ENCODE assay signal across 21 mouse cellular contexts in genomic region chr3:32401591-32401990, GRCm38 (mm10). TPM values are rescaled to one million over a fixed set of nuclear protein-coding genes. Genes with fewer than 3 reads are reported as not detected.
DNase-seq lines count a peak whose midpoint lies in the region; ATAC-seq and TF ChIP-seq lines count a peak whose summit lies in the region.
"Had no signal": no experiment of that assay in that cellular context is flagged by ENCODE, and none has a peak within 500 bp of the region (broad histone marks: within the 10 kb centered on the region; RNA-seq: fewer than 3 reads in every experiment).

No protein-coding gene starts in this region.

- no peak for TF ChIP-seq CTCF in kidney, adult 2 months (conservative IDR thresholded peaks at IDR 0.05; ENCODE audit: insufficient read depth, insufficient read length, low read depth, low read length)

- no peak overlapping the region for H3K27ac ChIP-seq in heart, embryonic 11.5 days (ENCODE audit: low read depth, low read length)
- no peak overlapping the region for H3K27ac ChIP-seq in kidney, adult 2 months (ENCODE audit: insufficient read depth, low read depth, low read length)
- H3K27ac ChIP-seq: embryonic facial prominence, embryonic 10.5 days; forebrain, embryonic 13.5 days; heart, adult 2 months; heart, embryonic 15.5 days; hindbrain, embryonic 10.5 days; hindbrain, embryonic 14.5 days had no signal

- 73% methylated on average over 3 of the region's 3 CpGs for WGBS in heart, embryonic 11.5 days (ENCODE audit: insufficient replicate concordance)
- WGBS in kidney, adult 2 months: 58% methylated on average over 3 of the region's 3 CpGs

- H3K27me3 ChIP-seq in heart, embryonic 11.5 days (ENCODE audit: control insufficient read depth, insufficient read depth, low read length): no peaks in the 10 kb centered on the region
- no peaks in the 10 kb centered on the region for H3K27me3 ChIP-seq in kidney, adult 2 months (replicated peaks; ENCODE audit: control insufficient read depth, insufficient read depth, low read length)
- H3K27me3 ChIP-seq: CH12.LX; forebrain, embryonic 13.5 days; heart, embryonic 15.5 days; Patski had no signal

- H3K4me3 ChIP-seq in heart, embryonic 11.5 days (ENCODE audit: low read depth, low read length): no peak overlapping the region
- H3K4me3 ChIP-seq in kidney, adult 2 months (ENCODE audit: insufficient read depth, low read depth, low read length): no peak overlapping the region
- H3K4me3 ChIP-seq: embryonic facial prominence, embryonic 10.5 days; forebrain, embryonic 13.5 days; heart, adult 2 months; heart, embryonic 15.5 days; hindbrain, embryonic 10.5 days had no signal

- no peak for TF ChIP-seq POLR2A in kidney, adult 2 months (IDR thresholded peaks at IDR 0.05; ENCODE audit: low read depth, low read length)

- H3K9me3 ChIP-seq in heart, embryonic 11.5 days (replicated peaks; ENCODE audit: control insufficient read depth, low read length): no peaks in the 10 kb centered on the region
- H3K9me3 ChIP-seq: embryonic facial prominence, embryonic 10.5 days; forebrain, embryonic 13.5 days; heart, embryonic 15.5 days; hindbrain, embryonic 10.5 days had no signal

- H3K36me3 ChIP-seq in heart, embryonic 11.5 days (ENCODE audit: control insufficient read depth, insufficient read depth, low read length): no peaks in the 10 kb centered on the region
- no peaks in the 10 kb centered on the region for H3K36me3 ChIP-seq in kidney, adult 2 months (ENCODE audit: control insufficient read depth, insufficient read depth, low read length)
- H3K36me3 ChIP-seq: embryonic facial prominence, embryonic 10.5 days; heart, embryonic 15.5 days; hindbrain, embryonic 10.5 days had no signal

- no peak overlapping the region for H3K4me2 ChIP-seq in heart, embryonic 11.5 days
- H3K4me2 ChIP-seq: forebrain, embryonic 13.5 days; heart, embryonic 15.5 days; hindbrain, embryonic 14.5 days had no signal

- H3K9ac ChIP-seq in heart, embryonic 11.5 days (ENCODE audit: low read depth, low read length): no peak overlapping the region
- H3K9ac ChIP-seq: forebrain, embryonic 13.5 days; forebrain, postnatal 0 days; heart, embryonic 15.5 days; hindbrain, embryonic 14.5 days had no signal

- no peak for ATAC-seq in heart, embryonic 11.5 days (replicated peaks; ENCODE audit: insufficient number of reproducible peaks, low FRiP score, low TSS enrichment)
- ATAC-seq: activated CD4-positive, CD25-positive, alpha-beta regulatory T cell, adult 4 months; forebrain, embryonic 13.5 days; forebrain, postnatal 0 days; Patski had no signal

- DNase-seq in heart, adult 11 months: peak; percentile 78
- DNase-seq in kidney, adult 2 months: peak; percentile 47
- no peak for DNase-seq in kidney, postnatal 4 days
- peak; percentile 30 to 60 for DNase-seq in kidney, postnatal 25 days
- no peak for DNase-seq in kidney, adult 11 months
- DNase-seq in yolk sac, embryonic 10.5 days (ENCODE audit: low spot score): peak; percentile 27
- DNase-seq: adrenal gland, postnatal 14 days; cerebellum, adult 11-12 months; cerebellum, adult 9-11 months; cerebellum, postnatal 36 days; forebrain, postnatal 0 days; heart, adult 2 months had no signal

- peaks cover 37% of the 10 kb centered on the region for H3K4me1 ChIP-seq in heart, embryonic 11.5 days (ENCODE audit: control insufficient read depth, insufficient read depth, low read length)
- H3K4me1 ChIP-seq in kidney, adult 2 months (ENCODE audit: control insufficient read depth, insufficient read depth, low read length): peaks cover 37% of the 10 kb centered on the region

RNA-seq across cellular contexts. Expression of gene Pik3ca, which starts 4.1 kb away (rescaled TPM):
- polyA plus RNA-seq in heart, embryonic 11.5 days (2014; fragmentation: Nextera tagmentation; extraction: Ambion mirVana): 10.1 and 12.0 TPM in 2 replicates
- polyA plus RNA-seq in kidney, adult 2 months (2012; rRNA removed): 7.9 and 10.2 TPM in 2 replicates

RNA-seq across cellular contexts. Expression of gene Zmat3, which starts 35.8 kb away (rescaled TPM):
- 5.3 and 5.8 TPM in 2 replicates for polyA plus RNA-seq in heart, embryonic 11.5 days (2014; fragmentation: Nextera tagmentation; extraction: Ambion mirVana)
- 9.5 and 9.9 TPM in 2 replicates for polyA plus RNA-seq in kidney, adult 2 months (2012; rRNA removed)

Comparison
In these comparisons a context has a peak if more than half of its experiments do, and no peak if none do; other contexts are left out.
1. DNase-seq: peak in heart, adult 11 months (single experiment), kidney, adult 2 months (single experiment), kidney, postnatal 25 days (2 of 2) and yolk sac, embryonic 10.5 days (single experiment); none in kidney, postnatal 4 days (0 of 2) and kidney, adult 11 months (single experiment).